Mouse (Mus musculus) liver, embryonic 14.5 days (tissue): ENCODE data around the gene Tert. TPM values are rescaled to one million over a fixed set of nuclear protein-coding genes. Genes with fewer than 3 reads are reported as not detected.

Source experiments
- ATAC-seq: fragments of 200-750 bp; cut with Nextera tagmentation; 2 replicates; pipeline ENCODE4 v1.8.0; 2017; ENCODE audit warnings: moderate number of reproducible peaks, mild to moderate bottlenecking, moderate library complexity; ENCODE audit not compliant: insufficient read depth
- DNase-seq, 3 experiments: peaks; one replicate each; pipeline ENCODE4 v3.0.0-alpha.2; 2012 to 2013; ENCODE audit warnings: low read depth in 3 of 3, low spot score in 3 of 3
- H3K27ac ChIP-seq: fragments of 300-500 bp; sonication (generic); 2 replicates; pipeline ENCODE4 v1.5.1; 2014; ENCODE audit warnings: moderate library complexity, mild to moderate bottlenecking, control low read depth, inconsistent platforms
- H3K27me3 ChIP-seq: fragments of 300-500 bp; sonication (generic); 2 replicates; pipeline ENCODE4 v1.6.1; 2014; ENCODE audit warnings: mild to moderate bottlenecking, low read length, moderate library complexity; ENCODE audit not compliant: control insufficient read depth, insufficient read depth
- H3K36me3 ChIP-seq: fragments of 300-500 bp; sonication (generic); replicated peaks from 2 replicates; pipeline ENCODE4 v1.6.1; 2014; ENCODE audit warnings: low read depth; ENCODE audit not compliant: control insufficient read depth, insufficient read depth
- H3K4me1 ChIP-seq, 2 experiments: fragments of 200-500 bp in 1 of 2; fragments of 300-500 bp in 1 of 2; sonication (generic) in 1 of 2; replicated peaks; 2 replicates each; pipeline ENCODE4 v1.6.1; 2012 to 2014; ENCODE audit warnings: antibody characterized with exemption in 1 of 2, inconsistent platforms in 1 of 2, low read length in 1 of 2; ENCODE audit not compliant: control insufficient read depth in 2 of 2, insufficient read depth in 2 of 2
- H3K4me2 ChIP-seq: fragments of 300-500 bp; sonication (generic); 2 replicates; pipeline ENCODE4 v1.6.1; 2014; ENCODE audit warnings: low read depth, mild to moderate bottlenecking, control low read depth, moderate library complexity
- H3K4me3 ChIP-seq, 2 experiments: fragments of 200-500 bp in 1 of 2; fragments of 300-500 bp in 1 of 2; sonication (generic) in 1 of 2; 2 replicates each; pipeline ENCODE4 v1.5.1; 2012 to 2014; ENCODE audit warnings: low read depth in 2 of 2, low read length in 2 of 2, mild to moderate bottlenecking in 2 of 2, control low read depth in 1 of 2, inconsistent platforms in 1 of 2, moderate library complexity in 1 of 2; ENCODE audit not compliant: insufficient read depth in 1 of 2
- H3K9ac ChIP-seq: fragments of 300-500 bp; sonication (generic); replicated peaks from 2 replicates; pipeline ENCODE4 v1.6.1; 2014; ENCODE audit warnings: mild to moderate bottlenecking, control low read depth, moderate library complexity
- H3K9me3 ChIP-seq: fragments of 300-500 bp; sonication (generic); 2 replicates; pipeline ENCODE4 v1.6.1; 2016; ENCODE audit warnings: low read length, mixed read lengths; ENCODE audit not compliant: control insufficient read depth
- CTCF ChIP-seq: IDR thresholded peaks from 2 replicates; pipeline ENCODE4 v1.5.1; 2016; ENCODE audit warnings: antibody characterized with exemption, low read depth, control low read depth
- EP300 ChIP-seq: IDR thresholded peaks from 2 replicates; pipeline ENCODE4 v1.6.1; 2016; ENCODE audit warnings: antibody characterized with exemption, low read depth
- WGBS: fragments of 180-500 bp; shearing (Covaris S2); extraction: QIAGEN DNeasy Blood & Tissue Kit; methylation state at CpG from one replicate; pipeline ENCODE4 v1.1.7; 2014; ENCODE audit not compliant: insufficient replicate concordance; 5-methylcytosine and 5-hydroxymethylcytosine counted together
- polyA plus RNA-seq, 2 experiments: library from polyadenylated mRNA; depleted of rRNA in 1 of 2; stranded (reverse) in 1 of 2; unstranded in 1 of 2; fragments of >200 nt; fragmentation: Nextera tagmentation in 1 of 2; extraction: Ambion mirVana in 1 of 2; gene quantifications; 2 replicates each; pipeline versions ENCODE4 v1.2.1 to v1.2.3; 2012 to 2014

Gene Tert
- polyA plus RNA-seq (2012; rRNA removed) = 2.2 and 2.6 TPM in 2 replicates
- polyA plus RNA-seq (2014; fragmentation: Nextera tagmentation; extraction: Ambion mirVana) = 0.47 and 0.62 TPM in 2 replicates

DNA sequence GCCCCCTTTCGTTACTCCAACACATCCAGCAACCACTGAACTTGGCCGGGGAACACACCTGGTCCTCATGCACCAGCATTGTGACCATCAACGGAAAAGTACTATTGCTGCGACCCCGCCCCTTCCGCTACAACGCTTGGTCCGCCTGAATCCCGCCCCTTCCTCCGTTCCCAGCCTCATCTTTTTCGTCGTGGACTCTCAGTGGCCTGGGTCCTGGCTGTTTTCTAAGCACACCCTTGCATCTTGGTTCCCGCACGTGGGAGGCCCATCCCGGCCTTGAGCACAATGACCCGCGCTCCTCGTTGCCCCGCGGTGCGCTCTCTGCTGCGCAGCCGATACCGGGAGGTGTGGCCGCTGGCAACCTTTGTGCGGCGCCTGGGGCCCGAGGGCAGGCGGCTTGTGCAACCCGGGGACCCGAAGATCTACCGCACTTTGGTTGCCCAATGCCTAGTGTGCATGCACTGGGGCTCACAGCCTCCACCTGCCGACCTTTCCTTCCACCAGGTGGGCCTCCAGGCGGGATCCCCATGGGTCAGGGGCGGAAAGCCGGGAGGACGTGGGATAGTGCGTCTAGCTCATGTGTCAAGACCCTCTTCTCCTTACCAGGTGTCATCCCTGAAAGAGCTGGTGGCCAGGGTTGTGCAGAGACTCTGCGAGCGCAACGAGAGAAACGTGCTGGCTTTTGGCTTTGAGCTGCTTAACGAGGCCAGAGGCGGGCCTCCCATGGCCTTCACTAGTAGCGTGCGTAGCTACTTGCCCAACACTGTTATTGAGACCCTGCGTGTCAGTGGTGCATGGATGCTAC is at the start of gene Tert:
Tert (plus strand) TSS at position 167 of the 805 bp plus-strand sequence.
- no peak within 1 kb of the TSS for H3K9ac ChIP-seq
- H3K27me3 ChIP-seq = no peaks in the 10 kb centered on the region
- TF ChIP-seq CTCF (peak; percentile 58), EP300 (no peak)
- H3K4me1 ChIP-seq = peaks cover 0 to 10% of the 10 kb centered on the region in 2 experiments; a peak in 2 of 4 replicates
- no peaks in the 10 kb centered on the region for H3K36me3 ChIP-seq
- peak within 1 kb of the TSS; percentile 36 to 51 for H3K4me3 ChIP-seq
- H3K4me2 ChIP-seq = peak within 1 kb of the TSS; percentile 66
- DNase-seq (no peak), ATAC-seq (peak; percentile 66)
- no peak within 1 kb of the TSS for H3K27ac ChIP-seq
- WGBS = 14% methylated on average over 47 of the region's 47 CpGs
- H3K9me3 ChIP-seq = no peaks in the 10 kb centered on the region

DNA sequence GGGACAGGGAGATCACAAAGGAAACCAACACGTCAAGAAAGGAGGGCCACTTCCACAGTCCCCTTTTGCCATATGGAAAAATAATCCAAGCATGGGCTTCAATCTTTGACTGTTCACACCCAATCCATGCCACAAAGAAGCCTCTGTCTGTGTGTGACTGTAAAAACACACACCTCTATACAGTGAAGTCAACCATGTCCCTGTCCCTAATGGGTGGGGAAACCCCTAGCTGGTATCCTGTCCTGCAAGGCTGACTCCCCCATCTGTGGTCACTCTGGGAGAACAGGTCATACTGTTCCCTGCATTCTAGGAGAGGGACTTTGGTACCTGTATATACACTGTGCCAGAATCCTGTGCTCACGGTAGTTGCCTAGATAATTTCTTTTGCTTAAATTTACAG is 49.4 kb upstream of the Tert start:
- Histone ChIP-seq H3K27ac (no peak overlapping the region), H3K27me3 (no peaks in the 10 kb centered on the region), H3K4me2 (no peak overlapping the region), H3K9me3 (no peaks in the 10 kb centered on the region), H3K4me1 (no peaks in the 10 kb centered on the region), H3K36me3 (no peaks in the 10 kb centered on the region), H3K9ac (no peak overlapping the region), H3K4me3 (no peak overlapping the region)
- TF ChIP-seq CTCF (no peak), EP300 (no peak)
- ATAC-seq (no peak), DNase-seq (no peak)
- WGBS = 57% methylated on average over 2 of the region's 2 CpGs

DNA sequence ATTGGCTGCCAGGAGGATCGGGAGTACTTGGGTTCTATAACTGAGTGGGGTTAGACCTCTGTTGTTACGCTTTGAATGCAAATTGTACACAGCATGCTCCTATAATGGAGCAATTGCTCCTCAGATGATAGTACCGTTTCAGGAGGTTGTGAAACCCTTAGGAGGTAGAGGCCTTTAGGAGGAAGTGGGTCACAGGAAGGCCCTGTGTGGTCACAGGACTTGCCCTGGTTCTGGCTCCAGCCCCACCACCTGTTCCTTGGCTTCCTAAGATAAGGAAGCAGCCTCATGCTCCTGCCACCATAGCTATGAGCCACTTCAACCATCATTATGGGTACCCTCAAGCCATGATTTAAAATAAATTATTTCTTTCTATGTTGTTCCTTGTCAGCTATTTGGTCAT is 35.2 kb upstream of the Tert start:
- Histone ChIP-seq H3K9me3 (no peaks in the 10 kb centered on the region), H3K27me3 (no peaks in the 10 kb centered on the region), H3K36me3 (no peaks in the 10 kb centered on the region), H3K4me3 (no peak overlapping the region), H3K9ac (no peak overlapping the region), H3K4me2 (no peak overlapping the region), H3K4me1 (no peaks in the 10 kb centered on the region), H3K27ac (no peak overlapping the region)
- ATAC-seq (no peak), DNase-seq (no peak)
- TF ChIP-seq CTCF (no peak), EP300 (no peak)
- WGBS = 49% methylated on average over 3 of the region's 3 CpGs

DNA sequence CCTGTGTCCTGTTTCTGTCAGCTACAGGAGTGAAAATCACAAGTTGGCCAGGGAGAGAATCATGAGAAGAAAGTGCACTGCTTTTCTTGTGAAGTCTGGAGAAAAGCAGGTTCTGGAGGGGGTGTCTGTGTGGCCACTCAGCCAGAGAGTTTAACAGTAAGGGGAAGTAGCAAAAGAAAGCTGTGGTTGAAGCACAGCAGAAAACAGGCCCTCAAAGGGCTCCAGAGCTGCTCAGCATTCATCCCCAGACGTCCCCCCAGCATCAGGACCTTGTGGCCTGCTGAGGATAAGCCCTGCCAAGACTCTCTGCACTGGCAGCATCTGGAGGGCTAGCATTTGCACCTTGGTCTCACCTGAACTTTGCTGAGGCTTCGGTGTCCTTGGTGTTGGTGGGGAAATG is 34.2 kb upstream of the Tert start:
- Histone ChIP-seq H3K4me3 (no peak overlapping the region), H3K9me3 (no peaks in the 10 kb centered on the region), H3K4me2 (no peak overlapping the region), H3K4me1 (no peaks in the 10 kb centered on the region), H3K36me3 (no peaks in the 10 kb centered on the region), H3K9ac (no peak overlapping the region), H3K27me3 (no peaks in the 10 kb centered on the region), H3K27ac (no peak overlapping the region)
- ATAC-seq (no peak), DNase-seq (no peak)
- WGBS = 36% methylated on average over 2 of the region's 2 CpGs
- TF ChIP-seq EP300 (no peak), CTCF (no peak)

DNA sequence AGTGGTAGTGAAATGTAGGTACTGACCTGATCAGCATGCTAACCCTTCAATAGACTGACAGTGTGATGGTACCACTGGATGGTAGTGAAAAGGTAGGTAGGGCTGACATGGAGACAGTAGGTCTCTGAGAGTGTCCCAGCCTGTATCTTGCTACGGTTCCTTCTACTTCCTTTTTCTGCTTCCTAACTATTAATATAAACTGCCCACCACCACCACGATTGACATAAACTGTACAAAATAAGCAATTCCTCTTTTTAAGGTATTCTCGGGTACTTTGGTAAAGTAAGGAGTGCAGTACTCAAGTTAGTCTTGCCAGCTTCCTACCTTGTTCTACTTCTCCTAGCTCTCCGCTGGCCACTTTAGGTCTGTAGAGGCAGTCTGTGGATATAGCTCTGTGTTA is 30.4 kb upstream of the Tert start:
- ATAC-seq (no peak), DNase-seq (no peak)
- Histone ChIP-seq H3K4me2 (no peak overlapping the region), H3K36me3 (no peaks in the 10 kb centered on the region), H3K4me3 (no peak overlapping the region), H3K9ac (no peak overlapping the region), H3K27ac (no peak overlapping the region), H3K9me3 (no peaks in the 10 kb centered on the region), H3K27me3 (no peaks in the 10 kb centered on the region), H3K4me1 (no peaks in the 10 kb centered on the region)
- 26% methylated on average over 4 of the region's 4 CpGs for WGBS
- TF ChIP-seq EP300 = no peak
- TF ChIP-seq CTCF = no peak
